Mouse (Mus musculus): ENCODE results near the gene Supt7l. TPM values are rescaled to one million over a fixed set of nuclear protein-coding genes. Genes with fewer than 3 reads are reported as not detected.

Gene Supt7l
- polyA plus RNA-seq, 1 experiment from 2014 or later: 25.1 TPM

- Histone ChIP-seq H3K36me3 (ENCODE audit: control insufficient read depth, insufficient read depth, low read length) (peaks cover 57% of the 10 kb centered on the region), H3K4me3 (ENCODE audit: low read depth, low read length) (no peak overlapping the region), H3K27me3 (ENCODE audit: control insufficient read depth, insufficient read depth, low read depth, low read length) (no peaks in the 10 kb centered on the region), H3K4me1 (ENCODE audit: control insufficient read depth, insufficient read depth, low read length) (no peaks in the 10 kb centered on the region), H3K4me2 (ENCODE audit: low read length) (no peak overlapping the region), H3K9ac (ENCODE audit: low read depth, low read length) (no peak overlapping the region), H3K27ac (ENCODE audit: low read length) (no peak overlapping the region), H3K9me3 (replicated peaks; ENCODE audit: control insufficient read depth, low read length, poor library complexity, severe bottlenecking) (no peaks in the 10 kb centered on the region)
- 94% methylated on average over 6 of the region's 6 CpGs for whole genome bisulfite sequencing
- ATAC-seq: no peak
Observed at GRCm38 (mm10) chr5:31469711-31470110, 57.9 kb downstream of the Supt7l start.

- no peak overlapping the region for H3K4me2 ChIP-seq (ENCODE audit: low read length)
- H3K4me1 ChIP-seq (ENCODE audit: control insufficient read depth, insufficient read depth, low read length): no peaks in the 10 kb centered on the region
- WGBS: 93% methylated on average over 3 of the region's 3 CpGs
- H3K9ac ChIP-seq (ENCODE audit: low read depth, low read length): no peak overlapping the region
- H3K36me3 ChIP-seq (ENCODE audit: control insufficient read depth, insufficient read depth, low read length): peaks cover 41% of the 10 kb centered on the region
- H3K27me3 ChIP-seq (ENCODE audit: control insufficient read depth, insufficient read depth, low read depth, low read length): no peaks in the 10 kb centered on the region
- no peak overlapping the region for H3K27ac ChIP-seq (ENCODE audit: low read length)
- H3K4me3 ChIP-seq (ENCODE audit: low read depth, low read length): no peak overlapping the region
- no peaks in the 10 kb centered on the region for H3K9me3 ChIP-seq (replicated peaks; ENCODE audit: control insufficient read depth, low read length, poor library complexity, severe bottlenecking)
- ATAC-seq: no peak
Observed at GRCm38 (mm10) chr5:31467798-31468197, 59.8 kb downstream of the Supt7l start.

Other genes with a start within 250 kb of the Supt7l start
- 32.3 and 40.0 TPM in 2 replicates for gene Ift172, start 236.7 kb downstream of the Supt7l start, polyA plus RNA-seq (2015; fragmentation: Nextera tagmentation; extraction: Ambion mirVana)
- gene Fndc4, start 231.7 kb downstream of the Supt7l start, polyA plus RNA-seq (2015; fragmentation: Nextera tagmentation; extraction: Ambion mirVana): 96.2 and 97.6 TPM in 2 replicates
- gene Gckr, start 230.4 kb downstream of the Supt7l start, polyA plus RNA-seq (2015; fragmentation: Nextera tagmentation; extraction: Ambion mirVana): 0.42 and 1.6 TPM in 2 replicates
- 142 and 146 TPM in 2 replicates for gene Zfp512, start 75.4 kb downstream of the Supt7l start, polyA plus RNA-seq (2015; fragmentation: Nextera tagmentation; extraction: Ambion mirVana)
- 0.16 TPM in 1 of 2 replicates, not detected in the other for gene 4930548H24Rik, start 42.1 kb downstream of the Supt7l start, polyA plus RNA-seq (2015; fragmentation: Nextera tagmentation; extraction: Ambion mirVana)
- gene Gpn1, start 33.1 kb downstream of the Supt7l start, polyA plus RNA-seq (2015; fragmentation: Nextera tagmentation; extraction: Ambion mirVana): 81.6 and 89.2 TPM in 2 replicates
- gene Slc4a1ap, start 812 bp downstream of the Supt7l start, polyA plus RNA-seq (2015; fragmentation: Nextera tagmentation; extraction: Ambion mirVana): 32.5 and 34.4 TPM in 2 replicates
- 184 and 211 TPM in 2 replicates for gene Mrpl33, start 69.1 kb upstream of the Supt7l start, polyA plus RNA-seq (2015; fragmentation: Nextera tagmentation; extraction: Ambion mirVana)
- gene Rbks, start 169.8 kb upstream of the Supt7l start, polyA plus RNA-seq (2015; fragmentation: Nextera tagmentation; extraction: Ambion mirVana): 1.9 and 2.5 TPM in 2 replicates
- 47.3 and 54.7 TPM in 2 replicates for gene Babam2, start 169.9 kb upstream of the Supt7l start, polyA plus RNA-seq (2015; fragmentation: Nextera tagmentation; extraction: Ambion mirVana)

Data from midbrain, embryonic 16.5 days (tissue).